Mouse (Mus musculus) heart, adult 8-10 months (tissue): ENCODE measurements around the gene Manea. TPM values are rescaled to one million over a fixed set of nuclear protein-coding genes. Genes with fewer than 3 reads are reported as not detected.
A peak's percentile ranks its signal among the peaks of the same experiment; 100 is the strongest.

Source experiments
- DNase-seq: peaks from one replicate; pipeline ENCODE4 v3.0.0; 2022; ENCODE audit warnings: low spot score
- total RNA-seq, 4 experiments: library from RNA; stranded (reverse); gene quantifications; 2 replicates each; pipeline ENCODE4 v1.2.4; 2022

The Manea gene
- total RNA-seq: 10 to 100 TPM; 11.2 to 16.0 (median 15.1) TPM

GRCm38 (mm10) chr4:26346443-26347106 lies at the start of gene Manea:
Gene Manea (minus strand): TSS chr4:26346891.
- peak; percentile 95 for DNase-seq

- DNase-seq: no peak
Measured at GRCm38 (mm10) chr4:26354616-26355015, 7.9 kb upstream of the Manea start.

GRCm38 (mm10) chr4:26353643-26354231 lies 7.0 kb upstream of the Manea start:
- no peak for DNase-seq

GRCm38 (mm10) chr4:26347239-26347638 lies 548 bp upstream of the Manea start:
- DNase-seq: peak; percentile 5

- DNase-seq: no peak
Measured at GRCm38 (mm10) chr4:26345741-26346442, 799 bp downstream of the Manea start.

- no peak for DNase-seq
Measured at GRCm38 (mm10) chr4:26345080-26345479, 1.6 kb downstream of the Manea start.

- DNase-seq: no peak
Measured at GRCm38 (mm10) chr4:26342346-26342745, 4.3 kb downstream of the Manea start.

GRCm38 (mm10) chr4:26338604-26339003 lies 8.1 kb downstream of the Manea start:
- DNase-seq: no peak

GRCm38 (mm10) chr4:26336563-26336962 lies 10.1 kb downstream of the Manea start:
- DNase-seq: no peak

- DNase-seq: peak; percentile 21
Measured at GRCm38 (mm10) chr4:26304731-26305130, 42.0 kb downstream of the Manea start.

- DNase-seq: no peak
Measured at GRCm38 (mm10) chr4:26277112-26277716, 69.5 kb downstream of the Manea start.

GRCm38 (mm10) chr4:26276264-26276663 lies 70.4 kb downstream of the Manea start:
- no peak for DNase-seq

- DNase-seq: no peak
Measured at GRCm38 (mm10) chr4:26275769-26276168, 70.9 kb downstream of the Manea start.
